ENCODE assay signal across 27 mouse cellular contexts in the genomic region with DNA sequence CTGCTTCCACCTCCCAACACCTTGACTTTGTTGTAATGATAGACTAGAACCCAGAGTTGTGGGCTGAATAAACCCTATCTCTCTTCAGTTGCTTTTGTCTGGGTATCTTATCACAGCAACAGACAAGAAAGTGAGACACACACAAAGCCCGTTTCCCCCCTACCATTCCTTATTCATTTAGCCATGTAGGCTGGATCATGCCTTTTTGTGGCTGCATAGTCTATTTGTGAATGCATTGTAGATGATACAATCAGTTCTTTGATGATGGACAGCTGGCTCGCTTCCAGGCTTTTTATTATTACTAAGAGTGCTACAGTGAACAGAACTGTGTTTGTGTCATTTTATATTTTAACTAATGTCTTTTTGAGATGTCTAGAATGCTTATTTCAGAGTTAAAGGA.
A peak's percentile ranks its signal among the peaks of the same experiment; 100 is the strongest.
DNase-seq lines count a peak whose midpoint lies in the region; ATAC-seq and TF ChIP-seq lines count a peak whose summit lies in the region.
"Had no signal": no experiment of that assay in that cellular context is flagged by ENCODE, and none has a peak within 500 bp of the region (broad histone marks: within the 10 kb centered on the region; RNA-seq: fewer than 3 reads in every experiment).

No protein-coding gene starts in this region.

- no peak overlapping the region for H3K4me3 ChIP-seq in forebrain, embryonic 15.5 days
- H3K4me3 ChIP-seq in forebrain, embryonic 12.5 days (replicated peaks), result no peak overlapping the region
- no peak overlapping the region for H3K4me3 ChIP-seq in midbrain, embryonic 14.5 days (replicated peaks; ENCODE audit: low read depth, low read length)
- H3K4me3 ChIP-seq in midbrain, embryonic 10.5 days, result no peak overlapping the region
- no peak overlapping the region for H3K4me3 ChIP-seq in forebrain, postnatal 0 days (ENCODE audit: low read depth, low read length)
- H3K4me3 ChIP-seq: embryonic facial prominence, embryonic 12.5 days; embryonic facial prominence, embryonic 15.5 days; heart, embryonic 12.5 days; heart, embryonic 15.5 days; hindbrain, embryonic 10.5 days; hindbrain, embryonic 15.5 days; intestine, embryonic 15.5 days had no signal

- 0 out of 2 replicates have a peak, but pooled peaks have one; percentile 43 for ATAC-seq in forebrain, embryonic 15.5 days (replicated peaks)
- ATAC-seq in forebrain, embryonic 12.5 days (ENCODE audit: low FRiP score), result no peak
- ATAC-seq in midbrain, embryonic 14.5 days (ENCODE audit: low FRiP score, low TSS enrichment), result no peak
- ATAC-seq in forebrain, postnatal 0 days, result peak; percentile 50; the same call in 1 of the 2 replicates
- ATAC-seq: activated CD4-positive, CD25-positive, alpha-beta regulatory T cell, adult 4 months; CD4-positive, CD25-positive, alpha-beta regulatory T cell, adult 4 months; intestine, embryonic 15.5 days had no signal

- no peak overlapping the region for H3K9ac ChIP-seq in forebrain, embryonic 15.5 days (replicated peaks)
- no peak overlapping the region for H3K9ac ChIP-seq in forebrain, embryonic 12.5 days
- no peak overlapping the region for H3K9ac ChIP-seq in midbrain, embryonic 14.5 days (replicated peaks; ENCODE audit: low read length)
- H3K9ac ChIP-seq in forebrain, postnatal 0 days, result no peak overlapping the region
- H3K9ac ChIP-seq: embryonic facial prominence, embryonic 12.5 days; embryonic facial prominence, embryonic 15.5 days; heart, embryonic 12.5 days; heart, embryonic 15.5 days; hindbrain, embryonic 15.5 days; intestine, embryonic 15.5 days had no signal

- H3K4me2 ChIP-seq in forebrain, embryonic 15.5 days (replicated peaks), result no peak overlapping the region
- H3K4me2 ChIP-seq in forebrain, embryonic 12.5 days, result no peak overlapping the region
- no peak overlapping the region for H3K4me2 ChIP-seq in midbrain, embryonic 14.5 days (ENCODE audit: low read length)
- H3K4me2 ChIP-seq in forebrain, postnatal 0 days (ENCODE audit: low read depth), result no peak overlapping the region
- H3K4me2 ChIP-seq: embryonic facial prominence, embryonic 12.5 days; embryonic facial prominence, embryonic 15.5 days; heart, embryonic 12.5 days; heart, embryonic 15.5 days; hindbrain, embryonic 15.5 days; intestine, embryonic 15.5 days had no signal

- H3K4me1 ChIP-seq in forebrain, embryonic 15.5 days, result peaks cover 8% of the 10 kb centered on the region
- H3K4me1 ChIP-seq in forebrain, embryonic 12.5 days, result peaks cover 9% of the 10 kb centered on the region
- H3K4me1 ChIP-seq in midbrain, embryonic 14.5 days (ENCODE audit: control insufficient read depth, insufficient read depth, low read length), result no peaks in the 10 kb centered on the region
- 0 out of 2 replicates have a peak, but pooled peaks cover 6% of the 10 kb centered on the region for H3K4me1 ChIP-seq in midbrain, embryonic 10.5 days
- 0 out of 2 replicates have a peak, but pooled peaks cover 5% of the 10 kb centered on the region for H3K4me1 ChIP-seq in forebrain, postnatal 0 days (ENCODE audit: insufficient read depth)
- H3K4me1 ChIP-seq: embryonic facial prominence, embryonic 12.5 days; embryonic facial prominence, embryonic 15.5 days; heart, embryonic 12.5 days; heart, embryonic 15.5 days; hindbrain, embryonic 15.5 days; intestine, embryonic 15.5 days had no signal

- no peaks in the 10 kb centered on the region for H3K36me3 ChIP-seq in forebrain, embryonic 15.5 days
- H3K36me3 ChIP-seq in forebrain, embryonic 12.5 days (replicated peaks), result no peaks in the 10 kb centered on the region
- H3K36me3 ChIP-seq in midbrain, embryonic 14.5 days (ENCODE audit: control insufficient read depth, insufficient read depth, low read length), result no peaks in the 10 kb centered on the region
- H3K36me3 ChIP-seq in midbrain, embryonic 10.5 days, result no peaks in the 10 kb centered on the region
- H3K36me3 ChIP-seq in forebrain, postnatal 0 days (ENCODE audit: insufficient read depth), result no peaks in the 10 kb centered on the region
- H3K36me3 ChIP-seq: embryonic facial prominence, embryonic 12.5 days; embryonic facial prominence, embryonic 15.5 days; heart, embryonic 12.5 days; heart, embryonic 15.5 days; hindbrain, embryonic 10.5 days; hindbrain, embryonic 15.5 days; intestine, embryonic 15.5 days had no signal

- H3K27ac ChIP-seq in forebrain, embryonic 15.5 days (replicated peaks), result 0 out of 2 replicates have a peak overlapping the region, but pooled peaks have one; percentile 27
- H3K27ac ChIP-seq in forebrain, embryonic 12.5 days, result no peak overlapping the region
- H3K27ac ChIP-seq in midbrain, embryonic 14.5 days (replicated peaks; ENCODE audit: low read depth, low read length), result no peak overlapping the region
- H3K27ac ChIP-seq in midbrain, embryonic 10.5 days (replicated peaks), result no peak overlapping the region
- no peak overlapping the region for H3K27ac ChIP-seq in forebrain, postnatal 0 days (ENCODE audit: low read depth, low read length)
- H3K27ac ChIP-seq: embryonic facial prominence, embryonic 12.5 days; embryonic facial prominence, embryonic 15.5 days; heart, embryonic 15.5 days; hindbrain, embryonic 10.5 days; hindbrain, embryonic 15.5 days; intestine, embryonic 15.5 days had no signal

- peak; percentile 50 for DNase-seq in midbrain, embryonic 14.5 days
- no peak for DNase-seq in midbrain, embryonic 10.5 days (ENCODE audit: low spot score)
- DNase-seq in brain, embryonic 14.5 days (ENCODE audit: low read depth), result peak; percentile 75
- peak; percentile 37 for DNase-seq in forebrain, postnatal 0 days
- no peak for DNase-seq in urinary bladder, postnatal 10 days (ENCODE audit: low spot score)
- DNase-seq: adrenal gland, adult 8-10 months; adrenal gland, postnatal 25 days; cerebellum, adult 18-20 months; cerebellum, adult 9-10 months; cerebellum, postnatal 14 days; gastrocnemius, postnatal 10 days; gastrocnemius, postnatal 36 days; heart, postnatal 10 days; heart, postnatal 36 days; kidney, adult 11 months; kidney, adult 8-10 months had no signal

- TF ChIP-seq POLR2A in brain, embryonic 14.5 days (IDR thresholded peaks at IDR 0.05; ENCODE audit: borderline replicate concordance, extremely low read depth, insufficient read depth, insufficient read length, poor library complexity, severe bottlenecking), result no peak

- no peak for TF ChIP-seq CTCF in brain, embryonic 14.5 days (IDR thresholded peaks at IDR 0.05; ENCODE audit: borderline replicate concordance, extremely low read depth, insufficient read depth, insufficient read length)
- TF ChIP-seq CTCF in forebrain, postnatal 0 days (IDR thresholded peaks at IDR 0.05; ENCODE audit: low read depth), result no peak

- no peaks in the 10 kb centered on the region for H3K9me3 ChIP-seq in forebrain, embryonic 15.5 days
- no peaks in the 10 kb centered on the region for H3K9me3 ChIP-seq in forebrain, embryonic 12.5 days
- H3K9me3 ChIP-seq in midbrain, embryonic 14.5 days (ENCODE audit: control insufficient read depth, low read length), result no peaks in the 10 kb centered on the region
- H3K9me3 ChIP-seq in midbrain, embryonic 10.5 days (replicated peaks), result no peaks in the 10 kb centered on the region
- H3K9me3 ChIP-seq in forebrain, postnatal 0 days (ENCODE audit: low read length), result no peaks in the 10 kb centered on the region
- H3K9me3 ChIP-seq: embryonic facial prominence, embryonic 12.5 days; embryonic facial prominence, embryonic 15.5 days; heart, embryonic 12.5 days; heart, embryonic 15.5 days; hindbrain, embryonic 10.5 days; hindbrain, embryonic 15.5 days; intestine, embryonic 15.5 days had no signal

- WGBS in forebrain, embryonic 15.5 days, result 33% methylated on average over 2 of the region's 2 CpGs
- WGBS in forebrain, embryonic 12.5 days, result 41% methylated on average over 2 of the region's 2 CpGs
- WGBS in midbrain, embryonic 14.5 days, result 29% methylated on average over 2 of the region's 2 CpGs
- 82% methylated on average over 2 of the region's 2 CpGs for WGBS in midbrain, embryonic 10.5 days
- WGBS in forebrain, postnatal 0 days, result 36% methylated on average over 2 of the region's 2 CpGs

- H3K27me3 ChIP-seq in forebrain, embryonic 15.5 days, result no peaks in the 10 kb centered on the region
- no peaks in the 10 kb centered on the region for H3K27me3 ChIP-seq in forebrain, embryonic 12.5 days
- no peaks in the 10 kb centered on the region for H3K27me3 ChIP-seq in midbrain, embryonic 14.5 days (ENCODE audit: control insufficient read depth, insufficient read depth, low read length)
- no peaks in the 10 kb centered on the region for H3K27me3 ChIP-seq in midbrain, embryonic 10.5 days (ENCODE audit: low read depth, poor library complexity, severe bottlenecking)
- no peaks in the 10 kb centered on the region for H3K27me3 ChIP-seq in forebrain, postnatal 0 days (ENCODE audit: insufficient read depth, low read length)
- H3K27me3 ChIP-seq: embryonic facial prominence, embryonic 12.5 days; embryonic facial prominence, embryonic 15.5 days; heart, embryonic 12.5 days; heart, embryonic 15.5 days; hindbrain, embryonic 15.5 days; intestine, embryonic 15.5 days had no signal

Comparison
In these comparisons a context has a peak if more than half of its experiments do, and no peak if none do; other contexts are left out.
1. ATAC-seq: peak in forebrain, embryonic 15.5 days (single experiment) and forebrain, postnatal 0 days (single experiment); none in forebrain, embryonic 12.5 days (single experiment) and midbrain, embryonic 14.5 days (single experiment).
2. DNase-seq: peak in midbrain, embryonic 14.5 days (single experiment), brain, embryonic 14.5 days (single experiment) and forebrain, postnatal 0 days (single experiment); none in midbrain, embryonic 10.5 days (single experiment) and urinary bladder, postnatal 10 days (single experiment).